Mouse (Mus musculus): ENCODE data around the gene Tmem59. TPM values are rescaled to one million over a fixed set of nuclear protein-coding genes. Genes with fewer than 3 reads are reported as not detected.

Gene Tmem59
- polyA plus RNA-seq, 1 experiment from 2014 or later: 359 TPM

GRCm38 (mm10) chr4:107211936-107212335, 33.7 kb downstream of the Tmem59 start:
- 86% methylated on average over 5 of the region's 5 CpGs for WGBS
- Histone ChIP-seq H3K9me3 (replicated peaks; ENCODE audit: control insufficient read depth, low read length, poor library complexity, severe bottlenecking) (no peaks in the 10 kb centered on the region), H3K4me1 (ENCODE audit: control insufficient read depth, insufficient read depth, low read length) (no peaks in the 10 kb centered on the region), H3K27ac (ENCODE audit: low read length) (no peak overlapping the region), H3K4me3 (ENCODE audit: low read depth, low read length) (no peak overlapping the region), H3K27me3 (ENCODE audit: control insufficient read depth, insufficient read depth, low read depth, low read length) (no peaks in the 10 kb centered on the region), H3K36me3 (ENCODE audit: control insufficient read depth, insufficient read depth, low read length) (no peaks in the 10 kb centered on the region), H3K9ac (ENCODE audit: low read depth, low read length) (no peak overlapping the region), H3K4me2 (ENCODE audit: low read length) (no peak overlapping the region)
- no peak for ATAC-seq

- Histone ChIP-seq H3K4me3 (ENCODE audit: low read depth, low read length) (no peak overlapping the region), H3K9ac (ENCODE audit: low read depth, low read length) (no peak overlapping the region), H3K27me3 (ENCODE audit: control insufficient read depth, insufficient read depth, low read depth, low read length) (no peaks in the 10 kb centered on the region), H3K36me3 (ENCODE audit: control insufficient read depth, insufficient read depth, low read length) (no peaks in the 10 kb centered on the region), H3K4me2 (ENCODE audit: low read length) (no peak overlapping the region), H3K27ac (ENCODE audit: low read length) (no peak overlapping the region), H3K4me1 (ENCODE audit: control insufficient read depth, insufficient read depth, low read length) (no peaks in the 10 kb centered on the region), H3K9me3 (replicated peaks; ENCODE audit: control insufficient read depth, low read length, poor library complexity, severe bottlenecking) (no peaks in the 10 kb centered on the region)
- 78% methylated on average over 12 of the region's 12 CpGs for WGBS
- no peak for ATAC-seq
Observed at GRCm38 (mm10) chr4:107213279-107214011, 35.2 kb downstream of the Tmem59 start.

GRCm38 (mm10) chr4:107217574-107217973, 39.4 kb downstream of the Tmem59 start:
- H3K4me2 ChIP-seq (ENCODE audit: low read length): no peak overlapping the region
- no peak overlapping the region for H3K4me3 ChIP-seq (ENCODE audit: low read depth, low read length)
- H3K9ac ChIP-seq (ENCODE audit: low read depth, low read length): no peak overlapping the region
- 87% methylated on average over 9 of the region's 9 CpGs for WGBS
- ATAC-seq: no peak
- no peaks in the 10 kb centered on the region for H3K4me1 ChIP-seq (ENCODE audit: control insufficient read depth, insufficient read depth, low read length)
- no peaks in the 10 kb centered on the region for H3K9me3 ChIP-seq (replicated peaks; ENCODE audit: control insufficient read depth, low read length, poor library complexity, severe bottlenecking)
- no peaks in the 10 kb centered on the region for H3K27me3 ChIP-seq (ENCODE audit: control insufficient read depth, insufficient read depth, low read depth, low read length)
- H3K36me3 ChIP-seq (ENCODE audit: control insufficient read depth, insufficient read depth, low read length): no peaks in the 10 kb centered on the region
- no peak overlapping the region for H3K27ac ChIP-seq (ENCODE audit: low read length)

DNA sequence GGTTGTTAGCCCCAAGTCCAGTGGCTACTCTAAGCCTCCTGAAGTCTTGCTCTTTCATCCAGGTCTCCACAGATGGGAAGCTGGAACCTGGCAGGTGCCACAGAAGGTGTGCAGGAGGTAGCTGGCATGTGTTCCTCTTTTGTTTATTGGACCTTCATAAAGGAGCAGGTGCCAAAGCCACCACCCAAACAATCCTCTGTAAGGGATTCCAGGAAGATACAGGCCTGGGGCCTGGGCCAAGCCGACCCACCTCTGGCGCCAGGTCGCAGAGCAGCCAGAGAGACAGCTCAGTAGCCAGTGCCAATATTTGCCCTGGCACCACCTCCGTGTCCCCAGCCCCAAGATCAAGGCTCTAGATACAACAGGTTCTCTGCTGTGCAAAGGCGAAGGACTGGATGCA, 43.3 kb downstream of the Tmem59 start:
- no peak for ATAC-seq
- H3K27me3 ChIP-seq (ENCODE audit: control insufficient read depth, insufficient read depth, low read depth, low read length): no peaks in the 10 kb centered on the region
- WGBS: 92% methylated on average over 5 of the region's 5 CpGs
- H3K9ac ChIP-seq (ENCODE audit: low read depth, low read length): no peak overlapping the region
- H3K9me3 ChIP-seq (replicated peaks; ENCODE audit: control insufficient read depth, low read length, poor library complexity, severe bottlenecking): no peaks in the 10 kb centered on the region
- no peak overlapping the region for H3K4me3 ChIP-seq (ENCODE audit: low read depth, low read length)
- H3K27ac ChIP-seq (ENCODE audit: low read length): no peak overlapping the region
- no peaks in the 10 kb centered on the region for H3K4me1 ChIP-seq (ENCODE audit: control insufficient read depth, insufficient read depth, low read length)
- no peak overlapping the region for H3K4me2 ChIP-seq (ENCODE audit: low read length)
- H3K36me3 ChIP-seq (ENCODE audit: control insufficient read depth, insufficient read depth, low read length): no peaks in the 10 kb centered on the region

- no peak overlapping the region for H3K4me3 ChIP-seq (ENCODE audit: low read depth, low read length)
- H3K4me1 ChIP-seq (ENCODE audit: control insufficient read depth, insufficient read depth, low read length): no peaks in the 10 kb centered on the region
- 83% methylated on average over 11 of the region's 11 CpGs for WGBS
- H3K36me3 ChIP-seq (ENCODE audit: control insufficient read depth, insufficient read depth, low read length): no peaks in the 10 kb centered on the region
- no peaks in the 10 kb centered on the region for H3K27me3 ChIP-seq (ENCODE audit: control insufficient read depth, insufficient read depth, low read depth, low read length)
- H3K4me2 ChIP-seq (ENCODE audit: low read length): no peak overlapping the region
- H3K9ac ChIP-seq (ENCODE audit: low read depth, low read length): no peak overlapping the region
- no peak overlapping the region for H3K27ac ChIP-seq (ENCODE audit: low read length)
- no peak for ATAC-seq
- no peaks in the 10 kb centered on the region for H3K9me3 ChIP-seq (replicated peaks; ENCODE audit: control insufficient read depth, low read length, poor library complexity, severe bottlenecking)
Observed at GRCm38 (mm10) chr4:107223225-107224204, 45.3 kb downstream of the Tmem59 start.

- H3K27me3 ChIP-seq (ENCODE audit: control insufficient read depth, insufficient read depth, low read depth, low read length): no peaks in the 10 kb centered on the region
- no peak overlapping the region for H3K4me3 ChIP-seq (ENCODE audit: low read depth, low read length)
- H3K9ac ChIP-seq (ENCODE audit: low read depth, low read length): no peak overlapping the region
- 90% methylated on average over 2 of the region's 2 CpGs for WGBS
- no peak for ATAC-seq
- no peaks in the 10 kb centered on the region for H3K4me1 ChIP-seq (ENCODE audit: control insufficient read depth, insufficient read depth, low read length)
- H3K4me2 ChIP-seq (ENCODE audit: low read length): no peak overlapping the region
- no peak overlapping the region for H3K27ac ChIP-seq (ENCODE audit: low read length)
- H3K36me3 ChIP-seq (ENCODE audit: control insufficient read depth, insufficient read depth, low read length): no peaks in the 10 kb centered on the region
- no peaks in the 10 kb centered on the region for H3K9me3 ChIP-seq (replicated peaks; ENCODE audit: control insufficient read depth, low read length, poor library complexity, severe bottlenecking)
Observed at GRCm38 (mm10) chr4:107226313-107226712, 48.1 kb downstream of the Tmem59 start.

- H3K27me3 ChIP-seq (ENCODE audit: control insufficient read depth, insufficient read depth, low read depth, low read length): no peaks in the 10 kb centered on the region
- H3K4me1 ChIP-seq (ENCODE audit: control insufficient read depth, insufficient read depth, low read length): no peaks in the 10 kb centered on the region
- no peak overlapping the region for H3K27ac ChIP-seq (ENCODE audit: low read length)
- WGBS: 33% methylated on average over 3 of the region's 3 CpGs
- H3K9me3 ChIP-seq (replicated peaks; ENCODE audit: control insufficient read depth, low read length, poor library complexity, severe bottlenecking): no peaks in the 10 kb centered on the region
- H3K9ac ChIP-seq (ENCODE audit: low read depth, low read length): no peak overlapping the region
- no peak for ATAC-seq
- H3K4me3 ChIP-seq (ENCODE audit: low read depth, low read length): no peak overlapping the region
- peaks cover 16% of the 10 kb centered on the region for H3K36me3 ChIP-seq (ENCODE audit: control insufficient read depth, insufficient read depth, low read length)
- no peak overlapping the region for H3K4me2 ChIP-seq (ENCODE audit: low read length)
Observed at GRCm38 (mm10) chr4:107232219-107232618, 54.0 kb downstream of the Tmem59 start.

DNA sequence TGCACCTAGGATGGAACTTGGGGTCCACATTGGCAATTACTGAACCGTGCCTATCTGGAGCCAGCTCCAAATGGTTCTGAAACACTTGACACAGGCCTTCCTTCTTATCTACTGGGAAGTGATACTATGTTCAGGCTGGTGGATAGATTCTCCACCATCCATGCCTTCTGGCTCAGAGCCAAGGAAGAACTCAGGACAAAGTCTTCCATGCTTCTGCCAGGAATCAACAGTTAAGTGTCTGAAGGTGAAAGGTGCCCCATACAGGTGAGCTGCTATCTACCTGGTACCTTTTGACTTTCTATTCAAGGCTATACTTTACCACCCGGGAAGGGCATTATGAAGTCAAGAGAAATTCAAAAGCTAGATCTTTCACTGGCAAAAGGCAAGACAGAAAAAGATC, 60.1 kb downstream of the Tmem59 start:
- no peak overlapping the region for H3K27ac ChIP-seq (ENCODE audit: low read length)
- H3K27me3 ChIP-seq (ENCODE audit: control insufficient read depth, insufficient read depth, low read depth, low read length): no peaks in the 10 kb centered on the region
- H3K4me3 ChIP-seq (ENCODE audit: low read depth, low read length): no peak overlapping the region
- 94% methylated on average over 2 of the region's 2 CpGs for WGBS
- H3K4me2 ChIP-seq (ENCODE audit: low read length): no peak overlapping the region
- H3K4me1 ChIP-seq (ENCODE audit: control insufficient read depth, insufficient read depth, low read length): no peaks in the 10 kb centered on the region
- H3K9ac ChIP-seq (ENCODE audit: low read depth, low read length): no peak overlapping the region
- H3K36me3 ChIP-seq (ENCODE audit: control insufficient read depth, insufficient read depth, low read length): peaks cover 42% of the 10 kb centered on the region
- ATAC-seq: no peak
- no peaks in the 10 kb centered on the region for H3K9me3 ChIP-seq (replicated peaks; ENCODE audit: control insufficient read depth, low read length, poor library complexity, severe bottlenecking)

GRCm38 (mm10) chr4:107240196-107240595, 62.0 kb downstream of the Tmem59 start:
- peaks cover 37% of the 10 kb centered on the region for H3K36me3 ChIP-seq (ENCODE audit: control insufficient read depth, insufficient read depth, low read length)
- no peaks in the 10 kb centered on the region for H3K4me1 ChIP-seq (ENCODE audit: control insufficient read depth, insufficient read depth, low read length)
- no peak overlapping the region for H3K4me2 ChIP-seq (ENCODE audit: low read length)
- no peaks in the 10 kb centered on the region for H3K9me3 ChIP-seq (replicated peaks; ENCODE audit: control insufficient read depth, low read length, poor library complexity, severe bottlenecking)
- WGBS: 93% methylated on average over 6 of the region's 6 CpGs
- H3K4me3 ChIP-seq (ENCODE audit: low read depth, low read length): no peak overlapping the region
- H3K9ac ChIP-seq (ENCODE audit: low read depth, low read length): no peak overlapping the region
- H3K27me3 ChIP-seq (ENCODE audit: control insufficient read depth, insufficient read depth, low read depth, low read length): no peaks in the 10 kb centered on the region
- no peak for ATAC-seq
- H3K27ac ChIP-seq (ENCODE audit: low read length): no peak overlapping the region

All from midbrain, embryonic 16.5 days (tissue).